Mouse (Mus musculus) intestine, embryonic 15.5 days (tissue): ENCODE measurements around the gene Sppl3. TPM values are rescaled to one million over a fixed set of nuclear protein-coding genes. Genes with fewer than 3 reads are reported as not detected.
A peak's percentile ranks its signal among the peaks of the same experiment; 100 is the strongest.
"Not testable (repeated sequence)": the region's sequence is repeated elsewhere in the genome, so short reads cannot be mapped to it uniquely, and the experiment has no call there.

ENCODE experiments used
- ATAC-seq: fragments of 200-750 bp; cut with Nextera tagmentation; 2 replicates; pipeline ENCODE4 v1.8.0; 2017; ENCODE audit warnings: moderate TSS enrichment, moderate library complexity
- H3K27ac ChIP-seq: fragments of 300-500 bp; sonication (generic); 2 replicates; pipeline ENCODE4 v1.5.1; 2015; ENCODE audit warnings: mild to moderate bottlenecking, inconsistent platforms
- H3K27me3 ChIP-seq: fragments of 300-500 bp; sonication (generic); replicated peaks from 2 replicates; pipeline ENCODE4 v1.6.1; 2015; ENCODE audit warnings: inconsistent platforms
- H3K36me3 ChIP-seq: fragments of 300-500 bp; sonication (generic); 2 replicates; pipeline ENCODE4 v1.6.1; 2015; ENCODE audit warnings: inconsistent platforms
- H3K4me1 ChIP-seq: fragments of 300-500 bp; sonication (generic); replicated peaks from 2 replicates; pipeline ENCODE4 v1.6.1; 2015; ENCODE audit warnings: inconsistent platforms
- H3K4me2 ChIP-seq: fragments of 300-500 bp; sonication (generic); replicated peaks from 2 replicates; pipeline ENCODE4 v1.6.1; 2015; ENCODE audit warnings: mild to moderate bottlenecking, inconsistent platforms
- H3K4me3 ChIP-seq: fragments of 300-500 bp; sonication (generic); replicated peaks from 2 replicates; pipeline ENCODE4 v1.5.1; 2015; ENCODE audit warnings: inconsistent platforms
- H3K9ac ChIP-seq: fragments of 300-500 bp; sonication (generic); 2 replicates; pipeline ENCODE4 v1.6.1; 2015; ENCODE audit warnings: inconsistent platforms
- H3K9me3 ChIP-seq: fragments of 300-500 bp; sonication (generic); 2 replicates; pipeline ENCODE4 v1.6.1; 2016; ENCODE audit warnings: inconsistent platforms
- WGBS: fragments of 180-500 bp; shearing (Covaris S2); methylation state at CpG from one replicate; pipeline ENCODE4 v1.1.7; 2015; 5-methylcytosine and 5-hydroxymethylcytosine counted together
- polyA plus RNA-seq: library from polyadenylated mRNA; unstranded; fragments of >200 nt; fragmentation: Nextera tagmentation; extraction: Ambion mirVana; gene quantifications from 2 replicates; pipeline ENCODE4 v1.2.1, GENCODE M21; 2015

Gene Sppl3
- polyA plus RNA-seq, 1 experiment from 2014 or later, result 23.6 TPM

GRCm38 (mm10) chr5:115068671-115069421 lies 57.9 kb downstream of the Sppl3 start:
- ATAC-seq, result no peak; the same call in 1 of the 2 replicates
- WGBS, result 81% methylated on average over 11 of the region's 11 CpGs
- H3K36me3 ChIP-seq, result no peaks in the 10 kb centered on the region
- no peak overlapping the region for H3K9ac ChIP-seq
- H3K9me3 ChIP-seq, result no peaks in the 10 kb centered on the region
- peaks cover 24% of the 10 kb centered on the region for H3K4me1 ChIP-seq
- no peak overlapping the region for H3K4me3 ChIP-seq
- H3K27ac ChIP-seq, result no peak overlapping the region
- no peak overlapping the region for H3K4me2 ChIP-seq
- no peaks in the 10 kb centered on the region for H3K27me3 ChIP-seq

- Histone ChIP-seq H3K27ac (no peak overlapping the region), H3K9me3 (no peaks in the 10 kb centered on the region), H3K27me3 (no peaks in the 10 kb centered on the region), H3K9ac (no peak overlapping the region), H3K4me1 (peaks cover 24% of the 10 kb centered on the region), H3K36me3 (no peaks in the 10 kb centered on the region), H3K4me2 (no peak overlapping the region), H3K4me3 (no peak overlapping the region)
- WGBS, result 80% methylated on average over 3 of the region's 3 CpGs
- no peak for ATAC-seq
These were observed 58.7 kb downstream of the Sppl3 start for GRCm38 (mm10) chr5:115069611-115070010.

GRCm38 (mm10) chr5:115070457-115070856 lies 59.5 kb downstream of the Sppl3 start:
- no peak overlapping the region for H3K27ac ChIP-seq
- peaks cover 24% of the 10 kb centered on the region for H3K4me1 ChIP-seq
- no peaks in the 10 kb centered on the region for H3K9me3 ChIP-seq
- no peaks in the 10 kb centered on the region for H3K36me3 ChIP-seq
- WGBS, result 88% methylated on average over 2 of the region's 2 CpGs
- ATAC-seq, result 0 out of 2 replicates have a peak, but pooled peaks have one; percentile 24
- no peaks in the 10 kb centered on the region for H3K27me3 ChIP-seq
- H3K4me2 ChIP-seq, result no peak overlapping the region
- no peak overlapping the region; the same call in 1 of the 2 replicates for H3K9ac ChIP-seq
- H3K4me3 ChIP-seq, result no peak overlapping the region

- H3K4me1 ChIP-seq, result peaks cover 24% of the 10 kb centered on the region
- no peak overlapping the region for H3K4me2 ChIP-seq
- no peaks in the 10 kb centered on the region for H3K36me3 ChIP-seq
- H3K9ac ChIP-seq, result no peak overlapping the region
- 82% methylated on average over 11 of the region's 11 CpGs for WGBS
- ATAC-seq, result no peak
- 0 out of 2 replicates have a peak overlapping the region, but pooled peaks have one; percentile 37 for H3K27ac ChIP-seq
- no peaks in the 10 kb centered on the region for H3K9me3 ChIP-seq
- no peaks in the 10 kb centered on the region for H3K27me3 ChIP-seq
- H3K4me3 ChIP-seq, result no peak overlapping the region
These were observed 60.4 kb downstream of the Sppl3 start for GRCm38 (mm10) chr5:115071096-115071901.

GRCm38 (mm10) chr5:115072143-115072542 lies 61.2 kb downstream of the Sppl3 start:
- peak; percentile 71 for ATAC-seq
- Histone ChIP-seq H3K9ac (no peak overlapping the region), H3K36me3 (no peaks in the 10 kb centered on the region), H3K4me1 (peaks cover 24% of the 10 kb centered on the region), H3K27ac (peak overlapping the region; percentile 37), H3K27me3 (no peaks in the 10 kb centered on the region), H3K9me3 (no peaks in the 10 kb centered on the region), H3K4me2 (no peak overlapping the region), H3K4me3 (no peak overlapping the region)
- WGBS, result 50% methylated on average over 7 of the region's 7 CpGs

- H3K36me3 ChIP-seq, ATAC-seq, H3K4me3 ChIP-seq, H3K9me3 ChIP-seq, H3K27ac ChIP-seq, H3K27me3 ChIP-seq, H3K4me2 ChIP-seq, H3K9ac ChIP-seq: not testable (repeated sequence)
- 26% methylated on average over 8 of the region's 8 CpGs for WGBS
- H3K4me1 ChIP-seq, result peaks cover 24% of the 10 kb centered on the region
These were observed 62.4 kb downstream of the Sppl3 start for GRCm38 (mm10) chr5:115073306-115073705.

GRCm38 (mm10) chr5:115074749-115075148 lies 63.8 kb downstream of the Sppl3 start:
- Histone ChIP-seq H3K9me3 (no peaks in the 10 kb centered on the region), H3K27me3 (no peaks in the 10 kb centered on the region), H3K4me1 (peaks cover 19% of the 10 kb centered on the region), H3K27ac (peak overlapping the region; percentile 54; the same call in 1 of the 2 replicates), H3K9ac (no peak overlapping the region), H3K4me2 (no peak overlapping the region), H3K4me3 (no peak overlapping the region), H3K36me3 (no peaks in the 10 kb centered on the region)
- ATAC-seq, result peak; percentile 79
- 59% methylated on average over 4 of the region's 4 CpGs for WGBS

GRCm38 (mm10) chr5:115076144-115076901 lies 65.4 kb downstream of the Sppl3 start:
- Histone ChIP-seq H3K9me3 (no peaks in the 10 kb centered on the region), H3K4me3 (no peak overlapping the region), H3K27me3 (no peaks in the 10 kb centered on the region), H3K4me1 (peaks cover 12% of the 10 kb centered on the region), H3K9ac (no peak overlapping the region), H3K27ac (no peak overlapping the region), H3K4me2 (no peak overlapping the region), H3K36me3 (no peaks in the 10 kb centered on the region)
- WGBS, result 61% methylated on average over 5 of the region's 5 CpGs
- no peak for ATAC-seq

- Histone ChIP-seq H3K9me3 (no peaks in the 10 kb centered on the region), H3K9ac (no peak overlapping the region), H3K27ac (no peak overlapping the region), H3K4me1 (no peaks in the 10 kb centered on the region), H3K4me2 (no peak overlapping the region), H3K36me3 (peaks cover 19% of the 10 kb centered on the region), H3K4me3 (no peak overlapping the region), H3K27me3 (no peaks in the 10 kb centered on the region)
- ATAC-seq, result no peak
- 83% methylated on average over 5 of the region's 5 CpGs for WGBS
These were observed 70.7 kb downstream of the Sppl3 start for GRCm38 (mm10) chr5:115081636-115082035.

- Histone ChIP-seq H3K4me1 (no peaks in the 10 kb centered on the region), H3K27ac (no peak overlapping the region), H3K27me3 (no peaks in the 10 kb centered on the region), H3K9ac (no peak overlapping the region), H3K9me3 (no peaks in the 10 kb centered on the region), H3K4me3 (no peak overlapping the region), H3K4me2 (no peak overlapping the region), H3K36me3 (peaks cover 31% of the 10 kb centered on the region)
- WGBS, result 87% methylated on average over 6 of the region's 6 CpGs
- ATAC-seq, result no peak
These were observed 72.6 kb downstream of the Sppl3 start for GRCm38 (mm10) chr5:115083492-115083891.

- H3K4me1 ChIP-seq, result no peaks in the 10 kb centered on the region
- no peak overlapping the region for H3K9ac ChIP-seq
- no peak for ATAC-seq
- H3K36me3 ChIP-seq, result peaks cover 47% of the 10 kb centered on the region
- no peak overlapping the region for H3K27ac ChIP-seq
- no peaks in the 10 kb centered on the region for H3K9me3 ChIP-seq
- no peaks in the 10 kb centered on the region for H3K27me3 ChIP-seq
- no peak overlapping the region for H3K4me3 ChIP-seq
- WGBS, result 90% methylated on average over 2 of the region's 2 CpGs
- H3K4me2 ChIP-seq, result no peak overlapping the region
These were observed 74.7 kb downstream of the Sppl3 start for GRCm38 (mm10) chr5:115085675-115086074.
